Mouse (Mus musculus) CD4-positive helper T cell, adult 2 months (primary cell): ENCODE data around the gene Stpg1.

Experiments
- DNase-seq: peaks from one replicate; pipeline ENCODE4 v3.0.0-alpha.2; 2012; ENCODE audit warnings: low read depth, missing footprints, low spot score

Stpg1 gene

GRCm38 (mm10) chr4:135494521-135495396 lies at the start of gene Stpg1, which contains the start of gene Nipal3:
TSS of gene Stpg1 (plus strand) at chr4:135494790.
TSS of gene Nipal3 (minus strand) at chr4:135495038.
- DNase-seq = peak; percentile 96

- no peak for DNase-seq
These were observed 43.1 kb upstream of the Stpg1 start for GRCm38 (mm10) chr4:135451360-135452015.

- no peak for DNase-seq
These were observed 41.4 kb upstream of the Stpg1 start for GRCm38 (mm10) chr4:135453164-135453563.

GRCm38 (mm10) chr4:135453572-135453971 lies 41.0 kb upstream of the Stpg1 start:
- DNase-seq = no peak

GRCm38 (mm10) chr4:135463406-135463805 lies 31.2 kb upstream of the Stpg1 start:
- no peak for DNase-seq

GRCm38 (mm10) chr4:135477851-135478250 lies 16.7 kb upstream of the Stpg1 start:
- no peak for DNase-seq

- no peak for DNase-seq
These were observed 14.2 kb upstream of the Stpg1 start for GRCm38 (mm10) chr4:135480370-135480769.

GRCm38 (mm10) chr4:135485086-135485485 lies 9.5 kb upstream of the Stpg1 start:
- DNase-seq = no peak

GRCm38 (mm10) chr4:135486352-135486751 lies 8.2 kb upstream of the Stpg1 start:
- no peak for DNase-seq

GRCm38 (mm10) chr4:135489256-135489655 lies 5.3 kb upstream of the Stpg1 start:
- DNase-seq = no peak

- peak; percentile 54 for DNase-seq
These were observed 1.3 kb upstream of the Stpg1 start for GRCm38 (mm10) chr4:135493271-135493670.

- no peak for DNase-seq
These were observed 684 bp upstream of the Stpg1 start for GRCm38 (mm10) chr4:135493691-135494520.

- no peak for DNase-seq
These were observed 804 bp downstream of the Stpg1 start for GRCm38 (mm10) chr4:135495397-135495791.

- DNase-seq = no peak
These were observed 1.2 kb downstream of the Stpg1 start for GRCm38 (mm10) chr4:135495810-135496209.

GRCm38 (mm10) chr4:135498136-135498535 lies 3.5 kb downstream of the Stpg1 start:
- no peak for DNase-seq

GRCm38 (mm10) chr4:135499831-135500230 lies 5.2 kb downstream of the Stpg1 start:
- no peak for DNase-seq

- DNase-seq = peak; percentile 55
These were observed 7.0 kb downstream of the Stpg1 start for GRCm38 (mm10) chr4:135501587-135501986.

GRCm38 (mm10) chr4:135505794-135506193 lies 11.2 kb downstream of the Stpg1 start:
- DNase-seq = no peak

- DNase-seq = peak; percentile 42
These were observed 13.2 kb downstream of the Stpg1 start for GRCm38 (mm10) chr4:135507547-135508350.

GRCm38 (mm10) chr4:135508419-135509039 lies 13.9 kb downstream of the Stpg1 start:
- DNase-seq = peak; percentile 62

- no peak for DNase-seq
These were observed 14.9 kb downstream of the Stpg1 start for GRCm38 (mm10) chr4:135509515-135509914.
